Mouse (Mus musculus): ENCODE measurements around the gene Gm10382.
"Not testable (repeated sequence)": the region's sequence is repeated elsewhere in the genome, so short reads cannot be mapped to it uniquely, and the experiment has no call there.

Gene Gm10382

DNA sequence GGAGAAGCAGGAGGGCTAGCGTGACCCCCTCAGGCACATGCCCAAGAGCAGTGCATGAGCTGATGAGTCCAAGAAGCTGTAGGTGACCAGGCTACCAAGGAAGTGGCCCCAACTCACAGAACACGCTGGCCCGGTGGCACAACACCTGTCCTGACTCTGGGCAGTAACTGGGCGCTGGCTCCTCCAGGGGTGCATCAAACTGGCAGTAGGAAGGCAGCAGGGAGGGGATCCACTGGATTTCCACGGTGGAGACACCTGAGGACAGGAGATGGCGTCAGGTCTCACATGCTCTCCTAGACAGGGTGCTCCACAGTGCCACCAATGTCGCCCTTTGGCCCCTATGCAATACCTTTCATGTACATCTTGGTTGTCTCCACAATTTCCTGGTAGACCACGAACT, 27.1 kb downstream of the Gm10382 start:
- in situ Hi-C loops (cut with MseI, MboI) = no loop called here

DNA sequence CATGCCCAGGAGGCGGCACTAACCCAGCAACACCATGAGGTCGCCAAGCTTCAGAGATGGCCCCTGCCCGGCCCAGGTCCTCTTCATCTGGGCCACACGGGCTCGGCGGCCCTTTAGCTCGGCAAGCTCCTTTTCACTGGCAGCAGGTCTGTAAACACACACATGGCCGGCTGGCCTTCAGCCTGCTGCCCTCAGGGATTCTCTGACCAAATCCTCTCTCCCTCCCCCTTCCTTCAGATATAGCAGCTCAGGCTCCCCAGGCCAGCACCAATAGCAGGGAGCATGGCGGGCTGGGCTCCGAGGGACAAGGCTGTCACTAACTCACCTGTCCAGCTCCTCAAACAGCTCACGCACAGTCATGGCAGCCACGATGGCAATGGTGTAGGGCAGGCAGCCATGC, 29.5 kb downstream of the Gm10382 start:
- in situ Hi-C loops (cut with MseI, MboI) = no loop called here

DNA sequence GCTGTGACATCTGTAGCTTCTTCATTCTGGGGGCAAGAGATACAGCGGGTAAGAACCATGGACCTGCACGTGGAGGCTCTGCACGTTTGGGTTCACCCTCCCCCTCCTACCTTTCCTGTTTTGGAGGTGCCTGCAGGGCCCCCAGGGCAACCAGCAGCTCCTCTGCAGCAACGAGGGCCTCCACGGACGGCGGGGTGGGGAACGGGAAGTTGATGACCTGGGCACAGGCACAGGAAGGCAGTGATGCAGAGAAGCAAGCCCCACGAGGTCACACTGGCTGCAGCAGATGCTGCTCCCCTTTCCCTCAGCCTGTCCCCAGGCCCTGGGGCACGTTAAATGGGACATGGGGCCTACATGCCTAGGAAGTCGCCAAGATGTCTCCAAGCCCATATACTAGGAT, 30.0 kb downstream of the Gm10382 start:
- in situ Hi-C loops (cut with MseI, MboI) = no loop called here

DNA sequence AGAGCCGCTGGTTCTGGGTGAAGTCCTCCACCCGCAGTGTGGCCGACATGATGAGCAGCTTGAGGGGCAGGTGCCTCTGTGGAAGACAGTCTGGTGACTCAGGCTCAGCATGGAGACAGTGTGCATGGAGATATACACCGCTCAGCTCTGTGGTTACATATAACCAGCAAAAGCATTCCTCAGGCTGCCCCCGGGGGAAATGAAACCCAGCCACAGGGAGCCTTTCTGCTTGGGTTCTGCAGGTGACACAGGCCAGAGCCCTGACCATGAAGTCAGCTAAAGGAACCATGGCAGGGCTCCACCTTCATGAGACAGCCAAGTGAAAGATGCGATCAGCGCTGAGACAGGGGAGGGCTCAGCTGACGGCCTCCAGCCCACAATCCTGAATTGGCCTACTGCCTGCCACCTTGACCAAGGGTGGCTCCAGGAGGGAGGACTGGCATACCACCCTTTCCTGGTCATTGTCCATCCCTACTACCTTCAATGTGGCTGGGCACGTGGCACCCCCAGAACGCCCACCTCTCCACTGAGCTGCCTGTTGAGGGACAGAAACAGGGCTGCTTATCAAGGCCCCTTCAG, 36.7 kb downstream of the Gm10382 start:
- in situ Hi-C loops (cut with MseI, MboI) = no loop called here

DNA sequence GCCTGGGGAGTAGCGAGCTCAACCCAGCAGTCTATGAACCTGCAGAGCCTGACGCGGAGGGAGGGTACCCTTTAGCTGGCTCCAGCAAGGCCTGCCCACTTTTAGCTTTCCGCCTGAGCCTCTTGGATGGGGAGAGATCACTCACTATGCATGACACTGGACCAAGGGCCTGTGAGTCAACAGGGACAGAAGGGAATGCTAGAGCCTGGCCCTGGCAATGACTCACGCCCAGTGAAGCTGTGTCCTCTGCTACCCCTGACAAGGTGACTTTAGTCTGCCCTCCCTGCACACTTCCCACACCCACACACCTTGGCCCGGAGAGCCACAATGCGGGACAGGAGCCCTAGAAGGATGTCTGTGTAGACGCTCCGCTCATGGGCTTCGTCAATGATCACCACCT, 37.2 kb downstream of the Gm10382 start:
- in situ Hi-C loops (cut with MseI, MboI) = no loop called here

- in situ Hi-C loops (cut with MseI, MboI) = not testable (repeated sequence)
Observed at GRCm38 (mm10) chr5:125432324-125432723, 43.2 kb downstream of the Gm10382 start.

DNA sequence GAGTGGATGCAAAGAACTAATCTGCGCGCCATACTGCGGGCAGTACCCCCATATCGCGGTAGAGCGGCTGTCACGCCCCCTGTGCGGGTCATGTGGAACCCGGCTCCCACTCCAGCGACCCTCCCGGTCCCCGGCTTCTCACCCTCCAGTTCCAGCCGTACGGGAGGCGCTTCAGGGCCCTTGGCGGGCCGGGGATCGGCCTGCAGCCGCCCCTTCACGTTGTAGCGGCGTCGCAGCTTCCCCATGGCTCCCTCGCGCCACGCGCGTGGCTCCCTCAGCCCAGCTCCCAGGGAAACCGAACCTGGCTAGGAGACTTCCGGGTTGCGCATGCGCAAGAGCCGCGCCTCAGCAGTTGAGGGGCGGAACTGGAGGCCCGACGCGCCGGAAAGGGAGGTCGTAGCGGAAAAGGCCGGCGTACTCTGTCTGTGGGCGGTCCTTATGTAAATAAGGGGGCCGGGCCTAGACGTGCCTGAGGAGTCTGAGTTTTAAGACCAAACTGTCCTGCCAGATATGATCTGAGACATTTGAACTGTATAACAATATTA, 44.7 kb downstream of the Gm10382 start, which contains the start of gene Dhx37:
Gene Dhx37 (minus strand): TSS at position 329 of the 545 bp plus-strand sequence.
- in situ Hi-C loops (cut with MseI, MboI) = no loop called here

DNA sequence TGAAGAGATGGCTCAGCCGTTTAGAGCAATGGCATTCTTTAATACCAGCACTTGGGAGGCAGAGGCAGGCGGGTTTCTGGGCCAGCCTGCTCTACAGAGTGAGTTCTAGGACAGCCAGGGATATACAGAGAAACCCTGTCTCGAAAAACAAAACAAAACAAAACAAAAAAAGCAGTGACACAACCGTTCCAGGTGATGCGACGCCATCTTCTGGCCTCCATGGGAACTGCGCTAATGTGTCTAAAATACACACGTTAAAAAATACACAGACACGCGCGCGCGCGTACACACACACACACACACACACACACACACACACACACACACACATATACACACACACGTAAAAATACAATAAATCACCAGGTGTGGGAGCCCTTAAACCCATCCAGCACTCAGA, 45.2 kb downstream of the Gm10382 start:
- in situ Hi-C loops (cut with MseI, MboI) = not testable (repeated sequence)

All from mouse trophoblast stem cell (cell line).